Mouse (Mus musculus): ENCODE measurements around the gene Atp13a3.
"Not testable (repeated sequence)": the region's sequence is repeated elsewhere in the genome, so short reads cannot be mapped to it uniquely, and the experiment has no call there.

Gene Atp13a3

GRCm38 (mm10) chr16:30405925-30406670 lies at the start of gene Atp13a3:
Gene Atp13a3, minus strand, starts transcription at chr16:30405975.
- DNase-seq (ENCODE audit: low spot score in 2 of 2), result no peak

GRCm38 (mm10) chr16:30453213-30453975 lies 47.6 kb upstream of the Atp13a3 start:
- no peak for DNase-seq (ENCODE audit: low spot score in 2 of 2)

- DNase-seq (ENCODE audit: low spot score in 2 of 2), result not testable (repeated sequence)
Observed at GRCm38 (mm10) chr16:30451174-30451573, 45.4 kb upstream of the Atp13a3 start.

- DNase-seq (ENCODE audit: low spot score in 2 of 2), result no peak
Observed at GRCm38 (mm10) chr16:30449017-30449416, 43.2 kb upstream of the Atp13a3 start.

- DNase-seq (ENCODE audit: low spot score in 2 of 2), result no peak
Observed at GRCm38 (mm10) chr16:30448169-30448568, 42.4 kb upstream of the Atp13a3 start.

GRCm38 (mm10) chr16:30447642-30448041 lies 41.9 kb upstream of the Atp13a3 start:
- no peak for DNase-seq (ENCODE audit: low spot score in 2 of 2)

- no peak for DNase-seq (ENCODE audit: low spot score in 2 of 2)
Observed at GRCm38 (mm10) chr16:30443411-30443810, 37.6 kb upstream of the Atp13a3 start.

GRCm38 (mm10) chr16:30442451-30442850 lies 36.7 kb upstream of the Atp13a3 start:
- no peak for DNase-seq (ENCODE audit: low spot score in 2 of 2)

GRCm38 (mm10) chr16:30441409-30441808 lies 35.6 kb upstream of the Atp13a3 start:
- DNase-seq (ENCODE audit: low spot score in 2 of 2), result no peak

GRCm38 (mm10) chr16:30439841-30440240 lies 34.1 kb upstream of the Atp13a3 start:
- no peak for DNase-seq (ENCODE audit: low spot score in 2 of 2)

- no peak for DNase-seq (ENCODE audit: low spot score in 2 of 2)
Observed at GRCm38 (mm10) chr16:30439411-30439810, 33.6 kb upstream of the Atp13a3 start.

- no peak for DNase-seq (ENCODE audit: low spot score in 2 of 2)
Observed at GRCm38 (mm10) chr16:30436276-30436675, 30.5 kb upstream of the Atp13a3 start.

- no peak for DNase-seq (ENCODE audit: low spot score in 2 of 2)
Observed at GRCm38 (mm10) chr16:30435393-30435792, 29.6 kb upstream of the Atp13a3 start.

- DNase-seq (ENCODE audit: low spot score in 2 of 2), result no peak
Observed at GRCm38 (mm10) chr16:30433148-30433547, 27.4 kb upstream of the Atp13a3 start.

GRCm38 (mm10) chr16:30432111-30432510 lies 26.3 kb upstream of the Atp13a3 start:
- no peak for DNase-seq (ENCODE audit: low spot score in 2 of 2)

- no peak for DNase-seq (ENCODE audit: low spot score in 2 of 2)
Observed at GRCm38 (mm10) chr16:30430512-30431088, 24.8 kb upstream of the Atp13a3 start.

- DNase-seq (ENCODE audit: low spot score in 2 of 2), result no peak
Observed at GRCm38 (mm10) chr16:30428753-30429260, 23.0 kb upstream of the Atp13a3 start.

- no peak for DNase-seq (ENCODE audit: low spot score in 2 of 2)
Observed at GRCm38 (mm10) chr16:30427466-30427865, 21.7 kb upstream of the Atp13a3 start.

- DNase-seq (ENCODE audit: low spot score in 2 of 2), result no peak
Observed at GRCm38 (mm10) chr16:30427003-30427402, 21.2 kb upstream of the Atp13a3 start.

- DNase-seq (ENCODE audit: low spot score in 2 of 2), result no peak
Observed at GRCm38 (mm10) chr16:30425980-30426379, 20.2 kb upstream of the Atp13a3 start.

- no peak for DNase-seq (ENCODE audit: low spot score in 2 of 2)
Observed at GRCm38 (mm10) chr16:30424053-30424452, 18.3 kb upstream of the Atp13a3 start.

GRCm38 (mm10) chr16:30416707-30417106 lies 10.9 kb upstream of the Atp13a3 start:
- no peak for DNase-seq (ENCODE audit: low spot score in 2 of 2)

All from spleen, postnatal 4 days (tissue).